Mouse (Mus musculus) CH12.LX (cell line): ENCODE data around the gene Rassf2. TPM values are rescaled to one million over a fixed set of nuclear protein-coding genes. Genes with fewer than 3 reads are reported as not detected.

Experiments
- DNase-seq: peaks from one replicate; pipeline ENCODE4 v3.0.0-alpha.2; 2013; ENCODE audit errors: extremely low read depth
- H3K27ac ChIP-seq: 2 replicates; pipeline ENCODE4 v1.5.1; 2012; ENCODE audit warnings: low read depth, mild to moderate bottlenecking, control low read depth, moderate library complexity; ENCODE audit not compliant: insufficient read depth
- H3K27me3 ChIP-seq: replicated peaks from 2 replicates; pipeline ENCODE3; 2012; ENCODE audit warnings: inconsistent platforms
- H3K36me3 ChIP-seq, 2 experiments: replicated peaks in 1 of 2; 2 replicates each; pipeline versions ENCODE3 to v1.6.1; 2012; ENCODE audit warnings: inconsistent platforms in 1 of 2, low read length in 1 of 2, mild to moderate bottlenecking in 1 of 2, mixed read lengths in 1 of 2, moderate library complexity in 1 of 2; ENCODE audit not compliant: control insufficient read depth in 1 of 2, insufficient read depth in 1 of 2
- H3K4me1 ChIP-seq, 2 experiments: 2 replicates each; pipeline ENCODE4 v1.6.1; 2012; ENCODE audit warnings: inconsistent platforms in 1 of 2, moderate library complexity in 1 of 2; ENCODE audit not compliant: insufficient read depth in 2 of 2, control insufficient read depth in 1 of 2
- H3K4me2 ChIP-seq: 2 replicates; pipeline ENCODE4 v1.6.1; 2012; ENCODE audit warnings: low read depth, mild to moderate bottlenecking, control low read depth; ENCODE audit not compliant: poor library complexity, insufficient read depth, severe bottlenecking
- H3K4me3 ChIP-seq, 3 experiments: fragments of 150-350 bp in 1 of 3; sonication (generic) in 1 of 3; replicated peaks in 1 of 3; 2 replicates each; pipeline versions ENCODE3 to v1.5.1; 2011 to 2012; ENCODE audit warnings: low read depth in 2 of 3, low read length in 2 of 3, mild to moderate bottlenecking in 2 of 3, moderate library complexity in 2 of 3, control low read depth in 1 of 3, improper control_type of control experiment in 1 of 3, inconsistent platforms in 1 of 3, mixed read lengths in 1 of 3; ENCODE audit not compliant: poor library complexity in 1 of 3
- H3K79me2 ChIP-seq: replicated peaks from 2 replicates; pipeline ENCODE4 v1.6.1; 2012; ENCODE audit warnings: mild to moderate bottlenecking, moderate library complexity; ENCODE audit not compliant: control insufficient read depth, poor library complexity, insufficient read depth, severe bottlenecking; ENCODE audit errors: extremely low read depth
- H3K9ac ChIP-seq: 2 replicates; pipeline ENCODE4 v1.6.1; 2012; ENCODE audit warnings: low read depth, mild to moderate bottlenecking, control low read depth, moderate library complexity; ENCODE audit not compliant: insufficient read depth
- H3K9me3 ChIP-seq: replicated peaks from 2 replicates; pipeline ENCODE3; 2012; ENCODE audit warnings: low read length, inconsistent platforms, mixed read lengths
- CHD1 ChIP-seq: IDR thresholded peaks from 2 replicates; pipeline ENCODE4 v1.6.1; 2012; ENCODE audit warnings: low read depth, low read length, improper control_type of control experiment, inconsistent platforms
- CTCF ChIP-seq, 2 experiments: IDR thresholded peaks in 1 of 2; conservative IDR thresholded peaks in 1 of 2; 2 replicates each; pipeline ENCODE4 v1.5.1; 2011 to 2012; ENCODE audit warnings: low read depth in 2 of 2, low read length in 2 of 2, improper control_type of control experiment in 1 of 2, inconsistent platforms in 1 of 2, mild to moderate bottlenecking in 1 of 2, moderate library complexity in 1 of 2
- E2F4 ChIP-seq: IDR thresholded peaks from 2 replicates; pipeline ENCODE4 v1.6.1; 2011; ENCODE audit warnings: low read depth, low read length, improper control_type of control experiment; ENCODE audit not compliant: insufficient replicate concordance
- ELF1 ChIP-seq: IDR thresholded peaks from 2 replicates; pipeline ENCODE4 v1.6.1; 2014; ENCODE audit warnings: low read depth, mild to moderate bottlenecking, inconsistent platforms, low read length, improper control_type of control experiment
- EP300 ChIP-seq: IDR thresholded peaks from 2 replicates; pipeline ENCODE4 v1.6.1; 2011; ENCODE audit warnings: low read length, improper control_type of control experiment
- ETS1 ChIP-seq: conservative IDR thresholded peaks from 2 replicates; pipeline ENCODE4 v1.6.1; 2012; ENCODE audit warnings: low read depth, mild to moderate bottlenecking, inconsistent platforms, low read length, improper control_type of control experiment, moderate library complexity
- IRF4 ChIP-seq: IDR thresholded peaks from 2 replicates; pipeline ENCODE4 v1.6.1; 2014; ENCODE audit warnings: low read depth, mild to moderate bottlenecking, inconsistent platforms, low read length, improper control_type of control experiment
- JUN ChIP-seq: IDR thresholded peaks from 2 replicates; pipeline ENCODE4 v1.6.1; 2011; ENCODE audit warnings: low read depth, mild to moderate bottlenecking, low read length, improper control_type of control experiment, moderate library complexity; ENCODE audit not compliant: insufficient read depth
- JUND ChIP-seq: conservative IDR thresholded peaks from 2 replicates; pipeline ENCODE4 v1.6.1; 2011; ENCODE audit warnings: low read depth, low read length, improper control_type of control experiment
- KAT2A ChIP-seq: IDR thresholded peaks from 2 replicates; pipeline ENCODE4 v1.6.1; 2012; ENCODE audit warnings: low read length, improper control_type of control experiment, inconsistent platforms; ENCODE audit not compliant: insufficient replicate concordance
- MAFK ChIP-seq: IDR thresholded peaks from 2 replicates; pipeline ENCODE4 v1.6.1; 2011; ENCODE audit warnings: low read length, improper control_type of control experiment; ENCODE audit not compliant: insufficient replicate concordance
- MAX ChIP-seq: IDR thresholded peaks from 2 replicates; pipeline ENCODE4 v1.6.1; 2011; ENCODE audit warnings: low read length, improper control_type of control experiment
- MAZ ChIP-seq: IDR thresholded peaks from 2 replicates; pipeline ENCODE4 v1.6.1; 2012; ENCODE audit warnings: low read depth, mild to moderate bottlenecking, inconsistent platforms, low read length, improper control_type of control experiment, moderate library complexity
- MEF2A ChIP-seq: IDR thresholded peaks from 2 replicates; pipeline ENCODE4 v1.6.1; 2014; ENCODE audit warnings: low read depth, mild to moderate bottlenecking, inconsistent platforms, low read length, improper control_type of control experiment, borderline replicate concordance
- NELFE ChIP-seq: IDR thresholded peaks from 2 replicates; pipeline ENCODE4 v1.6.1; 2011; ENCODE audit warnings: low read depth, low read length, improper control_type of control experiment
- RAD21 ChIP-seq: IDR thresholded peaks from 2 replicates; pipeline ENCODE4 v1.6.1; 2011; ENCODE audit warnings: low read depth, mild to moderate bottlenecking, low read length, improper control_type of control experiment, moderate library complexity
- SMC3 ChIP-seq: IDR thresholded peaks from 2 replicates; pipeline ENCODE4 v1.6.1; 2011; ENCODE audit warnings: low read depth, low read length, improper control_type of control experiment
- TCF12 ChIP-seq: IDR thresholded peaks from 2 replicates; pipeline ENCODE4 v1.6.1; 2014; ENCODE audit warnings: low read depth, mild to moderate bottlenecking, inconsistent platforms, low read length, improper control_type of control experiment
- USF1 ChIP-seq: IDR thresholded peaks from 2 replicates; pipeline ENCODE4 v1.6.1; 2014; ENCODE audit warnings: low read depth, mild to moderate bottlenecking, inconsistent platforms, low read length, improper control_type of control experiment
- ZKSCAN1 ChIP-seq: IDR thresholded peaks from 2 replicates; pipeline ENCODE4 v1.6.1; 2012; ENCODE audit warnings: low read depth, inconsistent platforms, low read length, improper control_type of control experiment, borderline replicate concordance
- ZNF384 ChIP-seq: IDR thresholded peaks from 2 replicates; pipeline ENCODE4 v1.6.1; 2012; ENCODE audit warnings: low read depth, low read length, improper control_type of control experiment, inconsistent platforms
- dilution Hi-C: fragments of 300-500 bp; cut with MboI; formaldehyde crosslinking; loops from 2 replicates; pipeline ENCODE4 v1.14.3; 2020; ENCODE audit warnings: low sequenced_read_pairs; ENCODE audit not compliant: extremely low pct_unique_long_range_greater_than_20kb, extremely low pct_ligation_motif_present
- in situ Hi-C: fragments of 300-500 bp; cut with MboI; formaldehyde crosslinking; loops from 3 replicates; pipeline ENCODE4 v1.14.3; 2019; ENCODE audit warnings: low sequenced_read_pairs, low pct_ligation_motif_present, low pct_unique_long_range_greater_than_20kb, mixed read lengths
- polyA plus RNA-seq: library from polyadenylated mRNA; unstranded; fragments of >175 nt; gene quantifications from 2 replicates; pipeline ENCODE4 v1.2.1, GENCODE M21; 2012; ENCODE audit warnings: low read depth; ENCODE audit not compliant: insufficient read length
- total RNA-seq, 2 experiments: library from RNA; depleted of rRNA; stranded (reverse); fragments of 300-350 nt in 1 of 2; fragments of >200 nt in 1 of 2; gene quantifications; 2 replicates each; pipeline ENCODE4 v1.2.3; 2012 to 2014

The Rassf2 gene
- total and polyA plus RNA-seq, 3 experiments = 33.8 to 61.5 (median 45.3) TPM

DNA sequence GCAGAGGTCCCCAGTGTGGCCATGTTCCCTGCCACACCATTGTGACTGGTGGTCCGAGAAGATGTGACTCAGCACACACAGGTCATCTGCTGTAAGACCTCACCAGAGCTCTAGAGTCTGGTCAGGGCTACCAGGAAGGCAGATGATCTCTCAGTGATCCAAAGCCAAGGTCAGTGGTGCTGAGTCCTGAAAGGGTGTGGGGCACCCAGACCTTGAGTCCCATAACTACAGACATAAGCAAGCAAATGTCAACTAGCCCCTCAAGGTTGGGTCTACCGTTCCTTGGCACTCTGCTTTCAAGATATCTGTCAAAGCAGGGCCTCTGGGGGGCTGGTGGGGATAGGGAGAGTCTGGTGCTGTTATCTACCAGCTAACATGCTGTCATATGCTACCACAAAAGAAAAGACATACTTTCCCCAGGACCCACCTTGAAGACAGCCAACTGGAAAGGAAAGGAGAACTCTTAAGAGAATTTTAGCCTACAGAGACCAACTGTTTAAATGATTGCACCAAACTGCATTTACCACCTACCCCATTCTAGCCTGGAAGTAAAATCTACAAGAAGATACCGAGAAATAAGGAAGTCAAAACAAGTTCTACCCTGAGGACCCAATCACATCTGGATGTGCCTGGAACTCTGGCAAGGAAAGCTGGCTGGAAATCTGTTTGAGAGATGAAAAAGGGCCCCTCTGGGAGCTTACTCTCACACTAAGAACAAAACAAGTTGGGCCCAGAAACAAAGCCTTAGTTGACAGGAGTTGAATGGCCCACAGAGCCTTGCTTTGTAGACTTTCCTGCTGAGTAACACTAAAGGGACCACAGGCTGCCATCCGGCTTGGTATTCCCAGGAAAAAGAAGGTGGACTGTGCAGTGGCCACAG is 4.8 kb upstream of the Rassf2 start:
- H3K79me2 ChIP-seq = no peaks in the 10 kb centered on the region
- in situ Hi-C loops = no loop called here
- no peak for TF ChIP-seq NELFE
- TF ChIP-seq, all 38 proteins: peak for 0
- Histone ChIP-seq H3K9me3 (no peaks in the 10 kb centered on the region), H3K27me3 (no peaks in the 10 kb centered on the region), H3K4me2 (no peak overlapping the region), H3K9ac (no peak overlapping the region), H3K4me1 (peaks cover 18 to 65% of the 10 kb centered on the region in 2 experiments), H3K4me3 (no peak overlapping the region), H3K36me3 (no peaks in the 10 kb centered on the region), H3K27ac (peak overlapping the region; percentile 44; the same call in 1 of the 2 replicates)
- dilution Hi-C loops = no loop called here
- no peak for DNase-seq

DNA sequence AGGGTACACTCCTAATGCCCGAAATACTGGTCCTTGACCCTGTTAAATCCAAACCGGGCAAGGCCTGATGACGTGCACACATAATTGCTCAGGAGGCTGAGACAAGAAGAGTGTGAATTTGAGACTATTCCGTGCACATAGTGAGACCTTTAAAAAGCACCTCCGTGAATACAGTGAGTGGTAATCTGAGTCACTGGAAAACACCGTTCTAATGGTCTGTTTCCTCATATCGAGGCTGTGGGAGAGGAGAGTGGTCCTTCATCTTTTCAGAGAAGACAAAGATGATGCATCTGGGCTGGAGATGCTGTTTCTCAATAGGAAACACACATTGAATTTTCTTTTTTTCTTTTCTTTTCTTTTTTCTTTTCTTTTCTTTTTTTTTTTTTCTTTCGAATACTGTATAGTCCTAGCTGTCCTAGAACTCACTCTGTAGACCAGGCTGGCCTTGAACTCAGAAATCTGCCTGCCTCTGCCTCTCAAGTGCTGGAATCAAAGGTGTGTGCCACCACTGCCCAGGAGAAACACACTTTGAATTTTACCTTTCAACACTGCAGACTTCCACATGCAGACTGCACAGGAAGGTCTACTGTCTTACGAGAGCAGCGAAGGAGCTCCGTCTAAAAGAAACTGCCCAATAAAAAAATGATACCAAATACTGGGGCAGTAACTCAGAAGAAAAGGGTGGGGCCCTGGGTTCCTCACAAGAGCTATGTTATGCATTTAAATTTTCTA is 1.5 kb upstream of the Rassf2 start:
- Histone ChIP-seq H3K79me2 (peaks cover 19% of the 10 kb centered on the region), H3K4me2 (peak overlapping the region; percentile 68; the same call in 1 of the 2 replicates), H3K4me1 (peaks cover 16 to 67% of the 10 kb centered on the region in 2 experiments), H3K9me3 (no peaks in the 10 kb centered on the region), H3K4me3 (peak overlapping the region in 1 of 3 experiments; percentile 16), H3K9ac (no peak overlapping the region)
- DNase-seq = no peak
- in situ Hi-C loops = no loop called here
- dilution Hi-C loops = no loop called here
- TF ChIP-seq JUND = peak; percentile 34; the same call in 1 of the 2 replicates
- TF ChIP-seq SMC3 = no peak
- TF ChIP-seq KAT2A = no peak
- no peak for TF ChIP-seq CHD1
- peak; percentile 95 for TF ChIP-seq ZKSCAN1
- TF ChIP-seq MAZ = no peak
- TF ChIP-seq NELFE = no peak
- TF ChIP-seq RAD21 = no peak
- no peak for TF ChIP-seq JUN
- 0 out of 2 replicates have a peak, but pooled peaks have one; percentile 21 for TF ChIP-seq E2F4
- no peak for TF ChIP-seq CTCF (conservative IDR thresholded peaks at IDR 0.05 in 1 of 2, IDR thresholded peaks at IDR 0.05 in 1 of 2; ENCODE audit: low read depth in 2 of 2, low read length in 2 of 2)
- TF ChIP-seq ETS1 = 0 out of 2 replicates have a peak, but pooled peaks have one; percentile 38
- no peak; the same call in 1 of the 2 replicates for TF ChIP-seq EP300
- no peak for TF ChIP-seq USF1
- TF ChIP-seq MEF2A = peak; percentile 37; the same call in 1 of the 2 replicates
- TF ChIP-seq ZNF384 = no peak
- no peak for TF ChIP-seq MAX
- no peak for TF ChIP-seq TCF12
- peak; percentile 41; the same call in 1 of the 2 replicates for TF ChIP-seq IRF4
- TF ChIP-seq MAFK = no peak
- no peak for TF ChIP-seq ELF1
- TF ChIP-seq, all 38 proteins: peak for 6
- Histone ChIP-seq H3K27me3 (no peaks in the 10 kb centered on the region), H3K27ac (peak overlapping the region; percentile 51; the same call in 1 of the 2 replicates), H3K36me3 (peaks cover 0 to 9% of the 10 kb centered on the region in 2 experiments)
